Mouse (Mus musculus): Measurements from ENCODE around the gene St3gal3. TPM values are rescaled to one million over a fixed set of nuclear protein-coding genes. Genes with fewer than 3 reads are reported as not detected.

The St3gal3 gene
- total and polyA plus RNA-seq, 2 experiments = 27.9 to 44.9 TPM

DNA sequence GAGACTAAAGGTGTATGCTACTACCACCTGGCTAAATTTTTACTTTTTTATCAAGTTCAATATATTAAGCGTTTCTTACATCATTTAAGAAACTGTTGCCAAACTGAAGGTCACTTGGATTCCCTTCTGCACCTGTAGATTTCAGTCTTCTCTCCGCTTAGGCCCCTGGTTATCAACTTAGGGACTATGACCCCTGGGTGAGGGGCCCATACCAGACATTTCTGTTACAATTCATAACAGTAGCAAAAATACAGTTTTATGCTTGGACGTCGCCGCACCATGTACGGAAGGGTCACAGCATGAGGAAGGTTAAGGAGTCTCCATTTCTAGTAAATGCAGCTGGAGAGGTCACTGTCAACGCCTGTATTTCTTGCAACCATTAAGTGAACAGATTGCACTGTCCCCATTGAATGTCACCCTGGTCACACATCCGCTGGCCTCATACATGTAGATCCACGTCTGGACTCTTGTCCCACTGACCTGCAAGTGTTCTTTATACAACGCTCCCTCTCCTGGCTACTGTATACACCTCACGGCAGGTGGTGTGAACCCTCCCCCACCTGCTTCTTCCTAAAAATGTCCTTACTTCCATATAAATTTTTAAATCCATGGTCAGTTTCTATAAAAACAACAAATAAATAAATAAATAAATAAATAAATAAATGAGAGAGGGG is 41.8 kb downstream of the St3gal3 start:
- no peak overlapping the region for H3K4me3 ChIP-seq (ENCODE audit: insufficient read depth, low read depth, low read length)
- H3K79me2 ChIP-seq (ENCODE audit: control insufficient read depth, insufficient read depth, low read length) = peaks cover 33% of the 10 kb centered on the region; the same call in 1 of the 2 replicates
- peaks cover 3% of the 10 kb centered on the region; the same call in 1 of the 2 replicates for H3K36me3 ChIP-seq (ENCODE audit: control insufficient read depth, insufficient read depth, low read length)
- TF ChIP-seq POLR2A (IDR thresholded peaks at IDR 0.05; ENCODE audit: extremely low read depth, insufficient read depth, low read length) = no peak
- TF ChIP-seq CTCF (IDR thresholded peaks at IDR 0.05; ENCODE audit: low read depth, low read length) = no peak
- DNase-seq (ENCODE audit: extremely low read depth, low read depth, low spot score) = no peak
- no peak overlapping the region for H3K9ac ChIP-seq (ENCODE audit: low read depth, low read length)
- H3K4me1 ChIP-seq (ENCODE audit: control insufficient read depth, insufficient read depth, low read length) = peaks cover 6% of the 10 kb centered on the region; the same call in 1 of the 2 replicates
- 87% methylated on average over 11 of the region's 11 CpGs for WGBS
- no peak overlapping the region for H3K27ac ChIP-seq (replicated peaks; ENCODE audit: insufficient read depth, low read depth, low read length)
- H3K27me3 ChIP-seq (ENCODE audit: control insufficient read depth, insufficient read depth, low read length) = no peaks in the 10 kb centered on the region

DNA sequence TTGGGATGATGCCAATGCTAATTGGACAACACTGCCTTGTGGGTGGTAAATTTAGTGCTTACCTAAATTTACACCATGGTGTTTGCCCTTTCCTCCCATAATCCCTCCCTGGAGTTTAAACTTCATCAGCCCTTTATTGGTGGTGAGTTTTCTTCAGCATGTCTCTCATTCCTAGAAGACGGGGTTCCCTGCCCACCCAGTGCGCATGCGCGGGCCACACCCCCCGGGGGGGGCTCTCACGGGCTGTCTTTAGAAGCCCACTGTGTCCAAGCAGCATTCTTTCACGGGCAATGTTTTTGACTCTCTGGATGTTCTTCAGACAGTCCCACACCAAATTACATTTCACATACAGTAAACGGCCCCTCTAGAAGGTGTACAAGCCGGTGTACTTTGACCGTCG is 44.3 kb downstream of the St3gal3 start:
- no peaks in the 10 kb centered on the region for H3K27me3 ChIP-seq (ENCODE audit: control insufficient read depth, insufficient read depth, low read length)
- no peak overlapping the region for H3K9ac ChIP-seq (ENCODE audit: low read depth, low read length)
- WGBS = 91% methylated on average over 11 of the region's 11 CpGs
- peaks cover 6% of the 10 kb centered on the region; the same call in 1 of the 2 replicates for H3K4me1 ChIP-seq (ENCODE audit: control insufficient read depth, insufficient read depth, low read length)
- H3K27ac ChIP-seq (replicated peaks; ENCODE audit: insufficient read depth, low read depth, low read length) = no peak overlapping the region
- no peak overlapping the region for H3K4me3 ChIP-seq (ENCODE audit: insufficient read depth, low read depth, low read length)
- DNase-seq (ENCODE audit: extremely low read depth, low read depth, low spot score) = no peak
- no peaks in the 10 kb centered on the region for H3K36me3 ChIP-seq (ENCODE audit: control insufficient read depth, insufficient read depth, low read length)
- H3K79me2 ChIP-seq (ENCODE audit: control insufficient read depth, insufficient read depth, low read length) = peaks cover 25% of the 10 kb centered on the region; the same call in 1 of the 2 replicates
- TF ChIP-seq POLR2A (IDR thresholded peaks at IDR 0.05; ENCODE audit: extremely low read depth, insufficient read depth, low read length) (no peak), CTCF (IDR thresholded peaks at IDR 0.05; ENCODE audit: low read depth, low read length) (no peak)

DNA sequence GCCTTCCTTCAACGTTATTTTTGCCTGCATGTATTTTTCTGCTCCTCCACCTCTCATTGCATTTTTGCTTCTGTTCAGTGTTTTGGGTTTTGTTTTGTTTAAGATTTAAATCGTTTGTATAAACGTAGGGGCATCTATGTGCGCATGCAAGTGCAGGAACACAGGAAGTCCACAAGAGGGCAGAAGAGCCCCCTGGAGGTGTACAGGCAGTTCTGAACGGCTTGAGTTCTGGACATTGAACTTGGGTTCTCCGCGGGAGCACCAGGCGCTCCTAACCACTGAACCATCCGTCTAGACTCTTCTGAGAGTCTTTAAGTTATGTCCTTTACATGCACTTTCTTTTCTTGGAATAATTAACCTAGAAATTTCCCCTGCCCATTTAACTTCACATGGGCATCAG is 44.8 kb downstream of the St3gal3 start:
- Histone ChIP-seq H3K79me2 (ENCODE audit: control insufficient read depth, insufficient read depth, low read length) (peaks cover 25% of the 10 kb centered on the region; the same call in 1 of the 2 replicates), H3K36me3 (ENCODE audit: control insufficient read depth, insufficient read depth, low read length) (no peaks in the 10 kb centered on the region), H3K27ac (replicated peaks; ENCODE audit: insufficient read depth, low read depth, low read length) (no peak overlapping the region), H3K27me3 (ENCODE audit: control insufficient read depth, insufficient read depth, low read length) (no peaks in the 10 kb centered on the region), H3K4me3 (ENCODE audit: insufficient read depth, low read depth, low read length) (no peak overlapping the region), H3K9ac (ENCODE audit: low read depth, low read length) (no peak overlapping the region), H3K4me1 (ENCODE audit: control insufficient read depth, insufficient read depth, low read length) (peaks cover 6% of the 10 kb centered on the region; the same call in 1 of the 2 replicates)
- DNase-seq (ENCODE audit: extremely low read depth, low read depth, low spot score) = peak; percentile 66
- WGBS = 27% methylated on average over 9 of the region's 9 CpGs
- peak; percentile 84 for TF ChIP-seq CTCF (IDR thresholded peaks at IDR 0.05; ENCODE audit: low read depth, low read length)
- no peak for TF ChIP-seq POLR2A (IDR thresholded peaks at IDR 0.05; ENCODE audit: extremely low read depth, insufficient read depth, low read length)

DNA sequence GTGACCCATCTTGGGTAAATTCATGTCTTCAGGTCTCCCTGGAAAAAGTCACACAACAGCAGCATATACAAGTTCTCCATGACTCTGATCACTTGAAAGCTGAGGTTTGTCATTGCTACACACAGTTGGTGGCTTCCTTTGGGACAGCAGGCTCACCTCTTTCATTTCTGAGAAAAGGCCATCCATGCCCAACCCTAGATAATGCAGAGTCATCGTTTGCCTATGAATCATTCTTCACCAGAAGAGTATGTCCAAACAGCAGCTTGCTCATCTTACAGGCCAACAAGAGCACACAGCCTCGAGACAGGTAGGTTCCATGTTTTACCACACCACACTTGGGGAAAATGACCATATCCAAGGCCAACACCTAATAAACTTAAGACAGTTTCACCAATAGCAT is 45.9 kb downstream of the St3gal3 start:
- 15% methylated on average over 2 of the region's 2 CpGs for WGBS
- no peak for TF ChIP-seq POLR2A (IDR thresholded peaks at IDR 0.05; ENCODE audit: extremely low read depth, insufficient read depth, low read length)
- TF ChIP-seq CTCF (IDR thresholded peaks at IDR 0.05; ENCODE audit: low read depth, low read length) = no peak
- Histone ChIP-seq H3K4me3 (ENCODE audit: insufficient read depth, low read depth, low read length) (no peak overlapping the region), H3K4me1 (ENCODE audit: control insufficient read depth, insufficient read depth, low read length) (peaks cover 6% of the 10 kb centered on the region; the same call in 1 of the 2 replicates), H3K27me3 (ENCODE audit: control insufficient read depth, insufficient read depth, low read length) (no peaks in the 10 kb centered on the region), H3K9ac (ENCODE audit: low read depth, low read length) (no peak overlapping the region), H3K79me2 (ENCODE audit: control insufficient read depth, insufficient read depth, low read length) (peaks cover 22% of the 10 kb centered on the region; the same call in 1 of the 2 replicates), H3K36me3 (ENCODE audit: control insufficient read depth, insufficient read depth, low read length) (no peaks in the 10 kb centered on the region), H3K27ac (replicated peaks; ENCODE audit: insufficient read depth, low read depth, low read length) (no peak overlapping the region)
- DNase-seq (ENCODE audit: extremely low read depth, low read depth, low spot score) = no peak

DNA sequence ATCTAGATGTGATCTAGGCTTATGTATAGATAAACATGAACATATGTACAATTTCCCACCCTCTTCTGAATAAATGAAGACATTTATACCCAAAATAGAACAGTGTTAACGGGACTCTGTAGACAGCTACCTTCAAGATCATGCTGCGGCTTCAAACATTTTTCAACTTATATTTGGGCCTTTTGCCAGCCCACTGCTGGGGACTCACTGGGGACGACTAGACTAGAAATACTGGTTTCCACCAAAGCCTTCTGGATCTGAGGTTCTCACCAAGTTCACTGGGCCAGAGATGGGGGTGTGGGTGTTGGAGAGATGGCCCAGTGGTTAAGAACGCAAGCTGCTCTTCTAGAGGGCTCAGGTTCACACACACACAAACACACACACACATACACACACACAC is 49.7 kb downstream of the St3gal3 start:
- WGBS = 93% methylated on average over 4 of the region's 4 CpGs
- Histone ChIP-seq H3K4me3 (ENCODE audit: insufficient read depth, low read depth, low read length) (no peak overlapping the region), H3K4me1 (ENCODE audit: control insufficient read depth, insufficient read depth, low read length) (peaks cover 7% of the 10 kb centered on the region; the same call in 1 of the 2 replicates), H3K27me3 (ENCODE audit: control insufficient read depth, insufficient read depth, low read length) (no peaks in the 10 kb centered on the region), H3K79me2 (ENCODE audit: control insufficient read depth, insufficient read depth, low read length) (peaks cover 30% of the 10 kb centered on the region; the same call in 1 of the 2 replicates), H3K9ac (ENCODE audit: low read depth, low read length) (no peak overlapping the region), H3K27ac (replicated peaks; ENCODE audit: insufficient read depth, low read depth, low read length) (no peak overlapping the region), H3K36me3 (ENCODE audit: control insufficient read depth, insufficient read depth, low read length) (no peaks in the 10 kb centered on the region)
- no peak for DNase-seq (ENCODE audit: extremely low read depth, low read depth, low spot score)
- TF ChIP-seq CTCF (IDR thresholded peaks at IDR 0.05; ENCODE audit: low read depth, low read length) (no peak), POLR2A (IDR thresholded peaks at IDR 0.05; ENCODE audit: extremely low read depth, insufficient read depth, low read length) (no peak)

All from liver, adult 2 months (tissue).